In the genomic region with DNA sequence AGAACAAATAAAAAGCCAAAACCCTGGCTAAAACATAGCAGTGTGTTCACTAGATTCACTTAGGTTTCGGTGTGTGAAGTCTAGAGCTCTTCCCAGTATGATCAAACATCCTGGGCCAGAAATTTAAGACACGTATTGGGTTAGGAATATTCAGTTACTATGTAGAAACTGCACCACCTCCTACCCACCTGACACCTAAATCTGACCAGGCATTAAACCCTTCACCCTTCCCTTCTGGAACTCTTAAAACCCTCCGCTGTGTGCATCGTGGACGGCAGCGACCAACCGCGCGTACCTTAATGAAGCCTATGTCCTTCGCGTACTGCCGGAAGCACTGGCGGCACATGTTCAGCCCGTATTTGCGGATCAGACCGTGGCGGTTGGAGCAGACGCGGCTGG, we compare ENCODE assay signal across 8 mouse cellular contexts. TPM values are rescaled to one million over a fixed set of nuclear protein-coding genes. Genes with fewer than 3 reads are reported as not detected.
DNase-seq lines count a peak whose midpoint lies in the region; ATAC-seq and TF ChIP-seq lines count a peak whose summit lies in the region.

No protein-coding gene starts in this region.

- TF ChIP-seq CTCF in liver, adult 2 months (IDR thresholded peaks at IDR 0.05; ENCODE audit: low read depth, low read length), result no peak
- no peak for TF ChIP-seq CTCF in cortical plate, adult 2 months (IDR thresholded peaks at IDR 0.05; ENCODE audit: extremely low read depth, insufficient read depth, low read length)

- peak overlapping the region; percentile 54 for H3K4me2 ChIP-seq in intestine, embryonic 15.5 days (replicated peaks)
- H3K4me2 ChIP-seq in neural tube, embryonic 13.5 days, result peak overlapping the region; percentile 74

- DNase-seq in liver, adult 2 months (ENCODE audit: extremely low read depth, low read depth, low spot score), result peak; percentile 26
- DNase-seq in liver, result no peak
- DNase-seq in spleen, postnatal 10 days (ENCODE audit: low spot score in 2 of 2), result no peak
- no peak for DNase-seq in cerebellum, postnatal 25 days
- DNase-seq in ovary, adult 18-20 months (ENCODE audit: low spot score), result no peak

- TF ChIP-seq POLR2A in liver, adult 2 months (IDR thresholded peaks at IDR 0.05; ENCODE audit: extremely low read depth, insufficient read depth, low read length), result no peak
- no peak for TF ChIP-seq POLR2A in cortical plate, adult 2 months (IDR thresholded peaks at IDR 0.05; ENCODE audit: extremely low read depth, insufficient read depth, low read length)

- ATAC-seq in intestine, embryonic 15.5 days, result no peak
- ATAC-seq in neural tube, embryonic 13.5 days (ENCODE audit: low read depth), result no peak

- H3K27me3 ChIP-seq in liver, adult 2 months (ENCODE audit: control insufficient read depth, insufficient read depth, low read length), result no peaks in the 10 kb centered on the region
- H3K27me3 ChIP-seq in intestine, embryonic 15.5 days (replicated peaks), result no peaks in the 10 kb centered on the region
- H3K27me3 ChIP-seq in neural tube, embryonic 13.5 days, result no peaks in the 10 kb centered on the region

- no peaks in the 10 kb centered on the region for H3K9me3 ChIP-seq in intestine, embryonic 15.5 days
- no peaks in the 10 kb centered on the region for H3K9me3 ChIP-seq in neural tube, embryonic 13.5 days

- peak overlapping the region; percentile 80 for H3K27ac ChIP-seq in liver, adult 2 months (replicated peaks; ENCODE audit: insufficient read depth, low read depth, low read length)
- H3K27ac ChIP-seq in cortical plate, adult 2 months (ENCODE audit: insufficient read depth, low read length), result peak overlapping the region; percentile 30
- H3K27ac ChIP-seq in intestine, embryonic 15.5 days, result peak overlapping the region; percentile 84
- peak overlapping the region; percentile 96 for H3K27ac ChIP-seq in neural tube, embryonic 13.5 days (replicated peaks)

- H3K4me1 ChIP-seq in liver, adult 2 months (ENCODE audit: control insufficient read depth, insufficient read depth, low read length), result 0 out of 2 replicates have a peak, but pooled peaks cover 4% of the 10 kb centered on the region
- peaks cover 3% of the 10 kb centered on the region; the same call in 1 of the 2 replicates for H3K4me1 ChIP-seq in cortical plate, adult 2 months (ENCODE audit: control insufficient read depth, insufficient read depth, low read length)
- H3K4me1 ChIP-seq in intestine, embryonic 15.5 days (replicated peaks), result peaks cover 7% of the 10 kb centered on the region; the same call in 1 of the 2 replicates
- H3K4me1 ChIP-seq in neural tube, embryonic 13.5 days (replicated peaks), result peaks cover 13% of the 10 kb centered on the region

- peaks cover 20% of the 10 kb centered on the region for H3K36me3 ChIP-seq in liver, adult 2 months (ENCODE audit: control insufficient read depth, insufficient read depth, low read length)
- H3K36me3 ChIP-seq in intestine, embryonic 15.5 days, result peaks cover 12% of the 10 kb centered on the region
- peaks cover 21% of the 10 kb centered on the region for H3K36me3 ChIP-seq in neural tube, embryonic 13.5 days

- H3K4me3 ChIP-seq in liver, adult 2 months (ENCODE audit: insufficient read depth, low read depth, low read length), result peak overlapping the region; percentile 89
- peak overlapping the region; percentile 69 for H3K4me3 ChIP-seq in cortical plate, adult 2 months (ENCODE audit: insufficient read depth, low read length)
- peak overlapping the region; percentile 54 for H3K4me3 ChIP-seq in intestine, embryonic 15.5 days (replicated peaks)
- H3K4me3 ChIP-seq in neural tube, embryonic 13.5 days, result peak overlapping the region; percentile 73

- WGBS in liver, adult 2 months, result 0% methylated on average over 19 of the region's 19 CpGs
- WGBS in intestine, embryonic 15.5 days, result under 1% methylated on average over 19 of the region's 19 CpGs
- 1% methylated on average over 19 of the region's 19 CpGs for WGBS in neural tube, embryonic 13.5 days

- H3K79me2 ChIP-seq in liver, adult 2 months (ENCODE audit: control insufficient read depth, insufficient read depth, low read length), result no peaks in the 10 kb centered on the region

- H3K9ac ChIP-seq in liver, adult 2 months (ENCODE audit: low read depth, low read length), result peak overlapping the region; percentile 93
- peak overlapping the region; percentile 87 for H3K9ac ChIP-seq in intestine, embryonic 15.5 days
- H3K9ac ChIP-seq in neural tube, embryonic 13.5 days, result peak overlapping the region; percentile 89

RNA-seq across cellular contexts. Expression of a gene that starts 0.6 kb away (rescaled TPM):
- total RNA-seq in liver, adult 2 months (2014; rRNA removed), result 137 and 202 TPM in 2 replicates
- polyA plus RNA-seq in liver, adult 2 months (2012; rRNA removed), result 779 and 865 TPM in 2 replicates
- 1,487 and 1,750 TPM in 2 replicates for polyA plus RNA-seq in cortical plate, adult 2 months (2012; rRNA removed)
- polyA plus RNA-seq in intestine, embryonic 15.5 days (2015; fragmentation: Nextera tagmentation; extraction: Ambion mirVana), result 1,714 and 2,016 TPM in 2 replicates
- 1,017 and 1,154 TPM in 2 replicates for polyA plus RNA-seq in neural tube, embryonic 13.5 days (2015; fragmentation: Nextera tagmentation; extraction: Ambion mirVana)

RNA-seq across cellular contexts. Expression of a gene that starts 10.2 kb away (rescaled TPM):
- total RNA-seq in liver, adult 2 months (2014; rRNA removed), result 0.67 TPM in 1 of 2 replicates, not detected in the other
- not detected in 2 replicates for polyA plus RNA-seq in liver, adult 2 months (2012; rRNA removed)
- polyA plus RNA-seq in cortical plate, adult 2 months (2012; rRNA removed), result 0.13 and 0.15 TPM in 2 replicates
- 17.2 and 17.8 TPM in 2 replicates for polyA plus RNA-seq in intestine, embryonic 15.5 days (2015; fragmentation: Nextera tagmentation; extraction: Ambion mirVana)
- polyA plus RNA-seq in neural tube, embryonic 13.5 days (2015; fragmentation: Nextera tagmentation; extraction: Ambion mirVana), result 5.1 and 6.0 TPM in 2 replicates

RNA-seq across cellular contexts. Expression of a gene that starts 25.5 kb away (rescaled TPM):
- total RNA-seq in liver, adult 2 months (2014; rRNA removed), result 412 and 466 TPM in 2 replicates
- 129 and 148 TPM in 2 replicates for polyA plus RNA-seq in liver, adult 2 months (2012; rRNA removed)
- polyA plus RNA-seq in cortical plate, adult 2 months (2012; rRNA removed), result 324 and 336 TPM in 2 replicates
- polyA plus RNA-seq in intestine, embryonic 15.5 days (2015; fragmentation: Nextera tagmentation; extraction: Ambion mirVana), result 720 and 763 TPM in 2 replicates
- 422 and 474 TPM in 2 replicates for polyA plus RNA-seq in neural tube, embryonic 13.5 days (2015; fragmentation: Nextera tagmentation; extraction: Ambion mirVana)

RNA-seq across cellular contexts. Expression of a gene that starts 25.6 kb away (rescaled TPM):
- total RNA-seq in liver, adult 2 months (2014; rRNA removed), result 33.9 and 34.0 TPM in 2 replicates
- 15.8 and 16.7 TPM in 2 replicates for polyA plus RNA-seq in liver, adult 2 months (2012; rRNA removed)
- 15.2 and 15.3 TPM in 2 replicates for polyA plus RNA-seq in cortical plate, adult 2 months (2012; rRNA removed)
- 52.8 and 58.7 TPM in 2 replicates for polyA plus RNA-seq in intestine, embryonic 15.5 days (2015; fragmentation: Nextera tagmentation; extraction: Ambion mirVana)
- polyA plus RNA-seq in neural tube, embryonic 13.5 days (2015; fragmentation: Nextera tagmentation; extraction: Ambion mirVana), result 38.5 and 42.2 TPM in 2 replicates

RNA-seq across cellular contexts. Expression of a gene that starts 38.5 kb away (rescaled TPM):
- 2.4 and 3.3 TPM in 2 replicates for total RNA-seq in liver, adult 2 months (2014; rRNA removed)
- polyA plus RNA-seq in liver, adult 2 months (2012; rRNA removed), result 1.1 and 1.8 TPM in 2 replicates
- 0.61 and 0.64 TPM in 2 replicates for polyA plus RNA-seq in cortical plate, adult 2 months (2012; rRNA removed)
- 25.4 and 28.6 TPM in 2 replicates for polyA plus RNA-seq in intestine, embryonic 15.5 days (2015; fragmentation: Nextera tagmentation; extraction: Ambion mirVana)
- 18.1 and 18.2 TPM in 2 replicates for polyA plus RNA-seq in neural tube, embryonic 13.5 days (2015; fragmentation: Nextera tagmentation; extraction: Ambion mirVana)

Comparison
In these comparisons a context has a peak if more than half of its experiments do, and no peak if none do; other contexts are left out.
1. H3K27ac ChIP-seq: peak in every context shown above with its lines; median percentile 96 in neural tube, embryonic 13.5 days; 84 in intestine, embryonic 15.5 days; 80 in liver, adult 2 months; 30 in cortical plate, adult 2 months.